8 mouse cellular contexts compared by ENCODE assay signal in the genomic region with DNA sequence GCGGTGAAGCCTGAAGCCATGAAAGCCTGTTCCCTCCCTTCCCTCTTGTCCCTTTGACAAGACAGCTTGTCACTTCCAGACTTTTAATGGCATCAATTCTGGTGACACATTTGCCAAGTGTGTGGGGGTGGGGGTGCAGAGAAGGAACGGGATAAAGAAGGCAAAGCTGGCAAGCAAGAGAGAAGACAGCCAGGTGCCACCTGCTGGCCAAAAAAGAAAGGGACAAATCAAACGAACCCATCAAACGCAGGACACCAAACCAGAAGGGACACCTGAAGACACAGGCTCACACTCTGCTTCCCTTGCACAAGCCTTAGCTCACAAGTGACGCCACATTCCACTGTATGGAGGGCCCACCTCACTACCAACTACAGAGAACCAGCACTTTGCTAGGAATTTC.
DNase-seq lines count a peak whose midpoint lies in the region; ATAC-seq and TF ChIP-seq lines count a peak whose summit lies in the region.

No protein-coding gene starts in this region.

- no peaks in the 10 kb centered on the region for H3K36me3 ChIP-seq in midbrain, postnatal 0 days (ENCODE audit: insufficient read depth, low read length)

- no peak overlapping the region for H3K4me3 ChIP-seq in midbrain, postnatal 0 days (ENCODE audit: low read depth, low read length)

- intact Hi-C loops in left cerebral cortex, postnatal 10 days (cut with DNase I), result loop anchor here (5.0 kb wide), 1 partner anchor 79 kb away; no protein-coding TSS in a partner anchor
- intact Hi-C loops in left cerebral cortex, postnatal 36 days (cut with DNase I), result no loop called here

- H3K9ac ChIP-seq in midbrain, postnatal 0 days (replicated peaks; ENCODE audit: low read length, poor library complexity, severe bottlenecking), result no peak overlapping the region

- H3K27ac ChIP-seq in midbrain, postnatal 0 days (ENCODE audit: low read depth, low read length), result no peak overlapping the region

- ATAC-seq in midbrain, postnatal 0 days (ENCODE audit: low FRiP score), result no peak

- no peaks in the 10 kb centered on the region for H3K9me3 ChIP-seq in midbrain, postnatal 0 days (ENCODE audit: low read length)

- no peaks in the 10 kb centered on the region for H3K27me3 ChIP-seq in midbrain, postnatal 0 days (ENCODE audit: insufficient read depth, low read length)

- TF ChIP-seq CTCF in midbrain, postnatal 0 days (IDR thresholded peaks at IDR 0.05), result peak; percentile 83

- H3K4me1 ChIP-seq in midbrain, postnatal 0 days (ENCODE audit: insufficient read depth, low read length), result no peaks in the 10 kb centered on the region

- WGBS in midbrain, postnatal 0 days, result 23% methylated on average over 5 of the region's 5 CpGs

- H3K4me2 ChIP-seq in midbrain, postnatal 0 days (ENCODE audit: low read depth, low read length, poor library complexity, severe bottlenecking), result no peak overlapping the region

- DNase-seq in left cerebral cortex, postnatal 10 days (ENCODE audit: extremely low spot score in 1 of 2, low spot score in 2 of 2), result peak; percentile 59 to 69
- DNase-seq in left cerebral cortex, postnatal 36 days (ENCODE audit: low spot score in 2 of 2), result no peak
- peak; percentile 55 for DNase-seq in MN1 (ENCODE audit: low spot score)
- peak; percentile 81 for DNase-seq in cerebellum, adult 9-10 months
- peak; percentile 58 to 79 for DNase-seq in frontal cortex, adult 2 months (ENCODE audit: extremely low spot score in 1 of 2, low spot score in 1 of 2)
- peak; percentile 78 for DNase-seq in layer of hippocampus, adult 9-11 months
- DNase-seq in midbrain, postnatal 0 days (ENCODE audit: low spot score), result peak; percentile 72
- DNase-seq in adrenal gland, adult 2 months, result no peak

Comparison
In these comparisons a context has a peak if more than half of its experiments do, and no peak if none do; other contexts are left out.
1. DNase-seq: peak in left cerebral cortex, postnatal 10 days (2 of 2), MN1 (single experiment), cerebellum, adult 9-10 months (single experiment), frontal cortex, adult 2 months (2 of 2), layer of hippocampus, adult 9-11 months (single experiment) and midbrain, postnatal 0 days (single experiment); none in left cerebral cortex, postnatal 36 days (0 of 2) and adrenal gland, adult 2 months (single experiment).